Mouse (Mus musculus) ES-Bruce4 (cell line): ENCODE data around the gene Slc39a10.

Experiments
- CTCF ChIP-seq: IDR thresholded peaks from one replicate; pipeline ENCODE4 v1.8.1; 2011; ENCODE audit warnings: low read depth, low read length
- POLR2A ChIP-seq: IDR thresholded peaks from one replicate; pipeline ENCODE4 v1.8.1; 2011; ENCODE audit warnings: low read length; ENCODE audit not compliant: insufficient read depth

DNA sequence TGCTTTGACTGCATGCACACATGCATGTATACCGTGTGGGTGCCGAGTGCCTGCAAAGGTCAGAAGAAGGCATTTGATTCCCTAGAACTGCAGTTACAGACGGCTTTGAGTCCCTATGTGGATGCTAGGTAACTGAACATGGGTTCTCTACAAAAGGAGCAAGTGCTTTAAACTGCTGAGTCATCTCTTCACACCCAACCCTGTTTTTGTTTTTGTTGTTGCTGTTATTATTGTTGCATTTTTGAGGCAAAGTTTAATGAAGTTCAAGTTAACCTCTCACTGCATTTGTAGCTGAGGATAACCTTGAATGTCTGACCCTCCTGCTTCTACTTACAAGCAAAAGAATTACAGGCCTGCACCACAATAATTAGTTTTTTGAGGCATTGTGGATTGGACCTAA, 17.5 kb upstream of the Slc39a10 start:
- TF ChIP-seq CTCF: no peak
- no peak for TF ChIP-seq POLR2A
